In genomic region chr11:22684576-22684975, GRCm38 (mm10) we compare ENCODE assay signal across 17 mouse cellular contexts.
A peak's percentile ranks its signal among the peaks of the same experiment; 100 is the strongest.
DNase-seq lines count a peak whose midpoint lies in the region.
"Had no signal": no experiment of that assay in that cellular context is flagged by ENCODE, and none has a peak within 500 bp of the region (broad histone marks: within the 10 kb centered on the region; RNA-seq: fewer than 3 reads in every experiment).

No protein-coding gene starts in this region.

- peak; percentile 68 to 91 for DNase-seq in adrenal gland, adult (ENCODE audit: inconsistent age in 2 of 2, low spot score in 1 of 2)
- DNase-seq in adrenal gland, postnatal 4 days (ENCODE audit: low spot score in 2 of 2), result no peak
- peak; percentile 2 for DNase-seq in adipocyte (ENCODE audit: low spot score)
- DNase-seq in adrenal gland, postnatal 10 days, result peak; percentile 53
- peak; percentile 39 to 73 for DNase-seq in adrenal gland, postnatal 36 days
- DNase-seq in ovary, postnatal 36 days (ENCODE audit: low spot score), result no peak
- no peak for DNase-seq in kidney, postnatal 25 days
- no peak for DNase-seq in layer of hippocampus, postnatal 10 days (ENCODE audit: low spot score in 2 of 2)
- DNase-seq: B cell, adult 2 months; cerebellum, adult 11 months; cerebellum, adult 2 months; cerebellum, adult 9-11 months; cerebellum, postnatal 25 days; forebrain, postnatal 0 days; gastrocnemius, adult 2 months; gastrocnemius, postnatal 14 days; heart, adult 11 months had no signal

Comparison
In these comparisons a context has a peak if more than half of its experiments do, and no peak if none do; other contexts are left out.
1. DNase-seq: peak in adrenal gland, adult (2 of 2), adipocyte (single experiment), adrenal gland, postnatal 10 days (single experiment) and adrenal gland, postnatal 36 days (2 of 2); none in adrenal gland, postnatal 4 days (0 of 2), ovary, postnatal 36 days (single experiment), kidney, postnatal 25 days (0 of 2) and layer of hippocampus, postnatal 10 days (0 of 2).